Mouse (Mus musculus) frontal cortex, adult 2 months (tissue): ENCODE measurements around the gene Col13a1. TPM values are rescaled to one million over a fixed set of nuclear protein-coding genes. Genes with fewer than 3 reads are reported as not detected.

Source experiments
- DNase-seq, 2 experiments: peaks; one replicate each; pipeline ENCODE4 v3.0.0; 2022; ENCODE audit warnings: low spot score in 1 of 2; ENCODE audit errors: extremely low spot score in 1 of 2
- polyA plus RNA-seq: library from polyadenylated mRNA; depleted of rRNA; stranded (reverse); fragments of >200 nt; gene quantifications from 2 replicates; pipeline ENCODE4 v1.2.3, GENCODE M21; 2012

Gene Col13a1
- polyA plus RNA-seq, 1 experiment: 1.3 TPM

DNA sequence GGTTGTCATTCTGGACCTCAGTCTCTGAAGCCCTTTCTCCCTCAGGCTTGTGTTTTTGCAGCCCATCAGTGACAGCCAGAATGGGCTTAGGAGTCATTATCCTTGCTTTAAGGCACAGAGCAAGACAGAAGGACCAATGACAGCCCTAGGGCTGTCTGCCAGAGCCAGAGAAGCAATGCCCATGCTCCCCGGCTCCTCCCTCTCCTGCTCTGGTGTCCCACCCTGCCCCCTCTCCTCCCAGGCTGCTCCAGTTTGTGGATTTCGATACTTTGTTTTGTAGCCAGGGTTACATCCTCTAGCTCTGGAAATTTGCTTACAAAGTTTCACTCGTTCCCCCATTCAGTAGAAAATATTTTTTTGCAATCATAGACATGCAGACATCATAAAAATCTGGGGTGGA is 69.9 kb downstream of the Col13a1 start:
- DNase-seq: no peak

DNA sequence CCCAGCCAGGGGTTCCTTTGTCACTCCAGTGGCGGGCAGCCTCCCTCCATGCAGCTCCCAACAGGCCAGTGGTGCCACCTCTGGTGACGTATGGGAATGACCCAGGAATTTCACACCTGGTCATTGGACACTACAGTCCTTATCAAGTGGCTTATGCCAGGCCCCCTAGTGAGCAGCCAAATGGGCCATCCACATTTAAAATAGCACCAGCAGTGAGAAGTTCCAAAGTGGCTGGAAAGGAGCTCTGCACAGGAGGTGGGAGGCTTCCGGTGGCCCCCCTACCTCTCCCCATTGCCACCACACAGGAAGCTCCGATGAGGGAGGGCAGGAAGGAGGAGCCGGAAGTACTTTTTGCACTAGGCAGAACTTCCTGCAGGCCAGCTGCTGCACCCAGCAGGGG is 72.7 kb downstream of the Col13a1 start:
- no peak for DNase-seq

DNA sequence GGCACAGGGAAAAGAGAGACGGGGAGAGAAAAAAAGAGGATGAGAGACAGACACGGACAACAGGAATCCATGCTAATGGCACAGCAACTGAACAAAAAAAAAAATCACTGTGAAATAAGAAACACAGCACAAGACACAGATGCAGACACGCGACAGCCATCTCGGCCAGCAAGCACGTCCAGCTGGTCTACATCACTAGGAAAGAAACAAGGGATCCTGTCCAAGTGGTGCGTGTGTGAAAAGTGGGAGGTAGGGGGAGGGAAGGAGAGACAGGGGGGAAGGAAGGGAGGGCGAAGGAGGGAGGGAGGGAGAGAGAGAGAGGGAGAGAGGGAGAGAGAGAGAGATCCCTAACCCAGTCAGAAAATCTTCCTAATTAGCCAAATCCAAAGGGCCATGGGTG is 73.6 kb downstream of the Col13a1 start:
- peak in 1 of 2 experiments; percentile 6 for DNase-seq

DNA sequence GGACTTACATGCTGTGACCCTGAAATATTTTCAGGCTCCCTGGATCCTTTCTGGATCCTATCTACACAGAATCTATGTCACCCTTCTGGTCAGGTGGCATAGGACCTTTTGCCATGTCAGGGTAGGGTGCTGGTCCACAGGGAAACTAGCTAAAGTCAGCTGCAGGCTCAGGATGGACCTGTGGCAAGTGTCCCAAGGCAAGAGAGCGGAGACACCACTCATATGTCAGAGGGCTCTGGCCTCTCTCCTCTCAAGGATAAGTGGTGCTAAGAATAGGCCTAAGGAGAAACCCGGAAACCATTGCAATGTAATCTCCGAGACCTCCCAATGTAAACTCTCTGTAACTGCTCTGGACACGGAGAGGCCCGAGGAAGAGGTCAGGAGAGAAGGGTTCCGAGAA is 80.8 kb downstream of the Col13a1 start:
- no peak for DNase-seq

DNA sequence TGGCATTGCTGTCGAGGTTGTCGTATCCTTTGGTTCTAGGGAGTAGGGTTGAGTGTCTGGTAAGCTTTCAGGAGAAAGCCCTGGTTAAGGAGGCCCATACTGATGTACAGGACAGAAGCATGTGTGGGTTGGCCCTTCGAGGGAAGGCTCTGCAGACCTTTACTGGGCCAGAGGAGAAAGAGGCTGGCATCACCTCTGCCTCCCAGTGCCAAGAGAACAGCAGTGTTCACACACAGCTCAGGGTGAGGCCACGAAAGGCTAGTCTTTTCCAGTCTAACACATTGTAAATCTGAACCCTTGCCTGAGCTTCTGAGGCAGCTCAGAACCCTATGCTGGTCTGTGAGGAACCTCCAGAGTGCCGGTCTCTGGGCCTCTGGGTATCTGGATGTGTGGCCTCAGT is 84.3 kb downstream of the Col13a1 start:
- DNase-seq: no peak

DNA sequence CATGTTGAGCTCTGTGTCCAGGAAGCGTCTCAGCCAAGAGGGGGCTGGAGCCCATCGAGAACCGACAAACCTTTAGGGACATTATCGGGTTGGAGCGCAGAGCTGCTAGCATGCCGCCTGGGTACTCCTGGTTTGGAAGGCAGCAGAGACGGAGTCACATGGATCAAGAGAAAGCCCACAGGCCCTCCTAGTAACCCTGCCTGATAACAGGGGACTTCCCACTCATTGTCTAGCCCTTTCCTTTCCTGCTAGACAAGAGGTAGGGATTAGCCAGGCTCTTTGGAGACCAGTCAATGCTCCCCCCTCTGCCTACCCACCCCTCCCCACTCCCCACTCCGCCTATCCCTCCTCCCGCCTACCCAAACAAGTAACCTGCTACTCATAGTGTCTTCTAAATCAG is 87.8 kb downstream of the Col13a1 start:
- no peak for DNase-seq

DNA sequence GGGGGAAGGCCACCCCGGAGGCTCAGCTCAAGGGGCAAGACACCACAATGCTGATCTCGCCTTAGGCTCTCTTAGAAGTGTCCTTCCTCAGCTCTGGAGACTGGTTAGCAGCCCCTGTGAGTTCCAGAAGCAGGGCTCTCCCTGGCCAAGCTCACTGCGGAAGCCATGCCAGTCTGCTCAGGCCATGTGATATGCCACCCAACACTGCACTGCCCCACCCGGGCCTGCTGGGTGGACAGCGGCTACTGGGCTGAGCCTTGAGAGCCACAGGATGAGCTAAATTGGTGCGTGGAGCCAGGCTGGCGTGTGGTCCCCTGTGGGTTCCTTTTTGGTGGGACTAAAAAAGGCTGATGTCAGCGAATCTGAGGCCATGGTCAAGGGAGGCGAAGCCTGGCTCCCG is 88.6 kb downstream of the Col13a1 start:
- no peak for DNase-seq

DNA sequence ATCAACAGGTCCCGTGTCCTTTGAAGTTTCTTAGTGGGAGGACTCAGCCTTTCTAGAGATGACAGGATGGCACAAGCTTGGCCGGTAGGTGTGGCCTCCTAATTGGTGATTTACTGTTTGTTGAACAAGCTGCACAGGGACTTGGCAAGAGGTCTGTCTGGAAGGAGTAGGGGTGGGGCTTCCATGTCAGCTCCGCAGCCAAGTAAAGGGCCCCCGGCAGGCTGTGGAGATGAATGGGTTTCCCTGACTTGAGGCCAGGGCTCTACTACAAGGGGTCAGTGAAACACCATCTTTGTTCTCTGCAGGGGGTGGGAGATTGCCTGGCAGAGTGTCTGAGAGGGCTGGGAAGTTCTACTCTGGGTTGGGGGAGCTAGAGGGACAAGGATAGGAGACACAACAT is 99.5 kb downstream of the Col13a1 start:
- no peak for DNase-seq

DNA sequence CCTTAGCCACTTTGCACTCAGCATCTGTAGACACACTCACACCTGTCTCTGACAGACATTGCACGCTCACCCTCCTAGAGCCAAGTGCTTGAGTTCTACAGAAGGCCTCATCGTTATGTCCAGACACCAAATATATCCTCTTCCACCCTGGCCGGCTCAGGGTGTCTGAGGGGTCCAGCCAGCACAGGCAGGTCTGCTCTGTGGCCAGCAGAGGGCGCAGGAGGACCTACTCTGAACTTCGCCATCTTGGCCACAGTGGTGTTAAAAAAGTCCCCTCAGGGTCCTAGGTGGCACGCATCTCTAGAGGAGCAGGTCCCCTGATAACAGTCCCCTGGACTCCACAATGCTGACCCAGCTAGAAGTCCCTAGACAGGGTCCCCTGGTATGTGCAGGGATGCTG is 101.1 kb downstream of the Col13a1 start:
- DNase-seq: peak; percentile 17 to 68

DNA sequence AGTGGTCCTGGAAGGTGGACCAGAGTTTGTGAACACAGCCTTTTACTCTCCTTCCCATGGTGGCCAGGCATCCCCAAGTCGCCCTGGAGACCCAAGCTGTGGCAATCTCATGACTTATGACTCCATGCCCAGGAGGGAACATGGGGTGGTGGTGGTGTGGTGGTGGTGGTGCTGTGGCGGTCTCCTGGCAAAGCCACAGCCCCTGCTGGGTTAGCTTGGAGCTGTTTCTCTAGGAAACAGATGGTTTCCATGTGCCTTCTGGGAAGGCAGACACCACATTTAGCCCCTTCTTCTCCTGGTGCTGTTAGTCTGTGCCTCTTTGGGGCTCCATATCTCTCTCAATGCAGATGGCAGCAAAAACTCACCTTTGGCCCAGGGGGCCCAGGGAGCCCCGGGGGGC is 109.1 kb downstream of the Col13a1 start:
- no peak for DNase-seq

DNA sequence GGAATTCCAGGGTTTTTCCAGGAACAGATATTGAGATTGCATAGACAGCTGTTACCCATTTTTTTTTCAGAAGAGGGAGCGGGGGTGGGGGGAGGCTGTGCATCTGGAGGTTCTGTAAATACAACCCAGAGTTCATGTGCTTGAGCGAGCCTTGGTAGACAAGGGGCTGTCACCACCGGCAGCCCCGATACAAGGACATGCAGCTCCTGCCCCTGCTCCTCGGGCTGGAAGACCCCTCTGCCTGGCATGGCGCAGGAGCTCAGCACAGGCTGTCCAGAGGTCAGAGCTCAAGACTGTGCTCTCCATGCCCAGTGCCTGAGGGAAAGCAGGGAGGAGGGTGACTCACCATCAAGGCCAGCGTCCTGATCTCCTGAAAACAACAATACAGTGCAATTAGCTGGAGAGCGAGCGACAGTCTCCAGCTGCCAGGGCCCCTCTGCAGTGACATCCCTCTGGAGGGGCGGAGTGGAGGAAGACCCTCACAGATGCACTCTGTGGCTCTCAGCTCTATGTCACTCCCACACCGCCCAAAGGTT is 112.8 kb downstream of the Col13a1 start:
- DNase-seq: no peak

DNA sequence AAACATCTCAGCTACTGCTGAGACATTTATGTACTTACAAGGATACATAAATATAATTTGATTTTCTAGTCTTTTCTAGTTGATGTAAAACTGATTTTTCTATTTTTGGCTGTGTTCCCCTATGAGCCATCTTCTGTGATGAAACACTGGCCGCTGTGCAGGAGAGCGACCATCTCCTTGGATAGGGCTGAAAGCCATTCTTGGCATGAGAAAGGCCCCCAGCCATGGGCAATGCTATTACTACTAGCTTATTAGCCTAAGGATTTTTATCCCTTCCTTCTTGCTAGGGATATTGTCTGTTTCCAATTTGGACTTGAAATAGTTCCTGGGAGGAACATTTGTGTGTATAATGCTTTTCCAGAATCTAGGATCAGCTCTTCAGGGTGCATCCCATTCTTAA is 119.5 kb downstream of the Col13a1 start:
- no peak for DNase-seq

DNA sequence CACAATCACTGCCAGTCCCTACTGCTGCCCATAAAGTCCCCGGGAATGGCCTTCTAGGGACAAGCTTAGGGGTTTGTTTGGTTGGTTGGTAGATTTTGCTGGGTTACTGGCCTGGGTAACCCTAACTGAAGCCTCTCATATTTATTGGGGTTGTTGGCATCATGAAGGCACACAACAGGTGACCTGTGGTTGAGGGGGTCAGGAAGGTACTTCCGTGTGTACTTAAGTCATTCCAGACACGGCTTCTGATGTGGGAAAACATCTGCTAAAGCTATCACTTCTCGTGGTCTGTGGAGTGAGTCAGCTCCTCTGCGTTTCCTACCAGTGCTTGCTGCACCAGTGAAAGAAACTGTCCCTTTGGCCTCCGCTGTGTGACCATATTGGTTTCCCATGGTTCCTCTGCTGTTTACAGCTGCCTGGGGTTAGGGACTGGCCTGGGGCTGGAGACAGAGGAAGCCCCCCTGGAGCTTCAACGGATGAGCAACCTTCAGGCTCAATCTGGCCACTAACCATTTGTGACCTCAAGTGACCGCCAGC is 123.7 kb downstream of the Col13a1 start:
- DNase-seq: no peak

DNA sequence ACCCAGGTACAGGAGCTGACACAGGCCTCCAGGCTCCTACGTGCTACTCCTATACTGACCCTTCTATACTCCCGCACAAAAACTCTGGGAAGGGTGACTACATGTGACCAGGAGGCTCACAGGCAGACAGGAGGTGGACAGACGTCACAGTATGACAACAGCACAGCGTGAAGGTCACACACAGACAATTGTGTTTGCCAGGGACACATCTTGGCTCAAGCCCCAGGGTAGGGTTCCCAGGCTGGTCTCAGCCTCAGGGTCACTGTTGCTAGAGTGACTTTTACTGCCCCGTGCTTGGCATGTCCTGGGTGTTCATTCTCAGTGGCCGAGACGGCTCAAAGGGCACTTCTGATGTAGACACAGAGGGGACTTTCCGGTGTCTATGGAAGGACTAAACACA is 126.1 kb downstream of the Col13a1 start:
- no peak for DNase-seq

DNA sequence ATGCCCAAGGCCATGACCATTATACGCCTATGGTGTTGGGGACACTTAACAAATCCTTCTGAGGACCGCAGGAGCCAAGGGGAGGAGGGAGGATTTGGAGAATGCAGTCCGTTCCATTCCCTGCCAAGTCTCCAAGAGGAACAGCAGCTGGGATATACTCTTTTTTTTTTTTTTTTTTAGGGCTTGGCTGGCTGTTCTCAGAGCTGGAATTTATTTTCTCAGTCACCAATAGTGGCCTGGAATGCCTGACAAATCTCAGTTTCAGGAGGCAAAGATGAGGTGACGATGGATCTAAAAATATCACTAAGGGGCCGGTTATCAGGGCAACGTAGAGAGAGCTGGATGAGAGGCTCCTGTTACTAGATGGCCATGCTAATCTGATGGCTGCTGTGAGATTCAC is 130.4 kb downstream of the Col13a1 start:
- DNase-seq: peak in 1 of 2 experiments; percentile 19

DNA sequence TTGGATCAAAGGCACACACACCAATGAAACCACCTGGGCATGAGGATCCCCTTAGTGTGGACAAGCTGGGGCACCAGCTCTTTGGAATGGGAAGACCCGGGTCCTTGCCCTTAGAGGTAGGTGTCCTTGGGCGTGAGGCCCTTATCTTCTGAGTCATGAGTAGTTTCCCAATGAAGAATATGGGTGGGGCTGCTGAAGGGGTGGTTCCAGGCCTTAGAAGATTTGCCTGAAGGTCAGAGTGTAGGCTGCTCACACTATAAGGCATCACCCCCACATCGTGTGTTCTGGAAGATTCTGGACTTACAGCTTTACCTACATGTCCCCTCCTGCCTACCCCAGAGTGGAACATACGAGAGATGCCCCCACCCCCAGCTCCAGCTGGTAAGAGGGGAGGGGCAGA is 133.4 kb downstream of the Col13a1 start:
- DNase-seq: no peak

DNA sequence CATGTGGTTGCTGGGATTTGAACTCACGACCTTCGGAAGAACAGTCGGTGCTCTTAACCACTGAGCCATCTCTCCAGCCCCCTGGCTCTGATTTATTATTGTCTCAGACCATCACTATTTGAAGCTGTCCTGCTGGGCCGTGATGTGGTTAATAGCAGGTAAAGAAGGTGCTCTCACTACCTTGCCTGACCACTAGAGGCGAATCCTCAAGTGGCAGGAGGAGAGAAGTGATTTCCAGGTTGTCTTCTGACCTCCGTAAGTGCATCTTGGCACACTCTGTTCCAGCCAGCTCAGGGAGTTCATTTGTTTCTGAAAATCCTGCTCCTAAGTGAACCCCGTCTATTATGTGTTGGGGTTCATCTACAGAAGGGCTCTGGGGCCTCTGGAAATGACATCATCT is 134.4 kb downstream of the Col13a1 start:
- DNase-seq: no peak

DNA sequence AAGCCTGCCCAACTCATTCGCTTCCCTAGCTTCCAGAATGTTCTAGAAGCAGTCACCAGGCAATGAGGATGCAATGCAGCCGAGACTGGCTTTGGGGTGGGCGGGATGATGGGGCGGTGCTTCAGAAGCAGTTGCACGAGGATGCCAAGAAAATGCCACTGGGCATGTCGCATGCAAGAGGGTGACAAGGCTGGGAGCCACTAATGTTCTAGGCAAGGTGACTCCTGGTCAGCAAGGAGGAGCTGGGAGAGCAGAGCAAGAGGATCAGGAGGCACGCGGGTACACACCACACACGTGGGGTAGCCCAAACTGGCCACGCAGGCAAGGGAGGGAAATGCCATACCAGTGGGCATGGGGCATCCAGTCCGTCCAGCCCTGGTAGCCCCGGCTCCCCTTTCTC is 136.6 kb downstream of the Col13a1 start:
- no peak for DNase-seq

DNA sequence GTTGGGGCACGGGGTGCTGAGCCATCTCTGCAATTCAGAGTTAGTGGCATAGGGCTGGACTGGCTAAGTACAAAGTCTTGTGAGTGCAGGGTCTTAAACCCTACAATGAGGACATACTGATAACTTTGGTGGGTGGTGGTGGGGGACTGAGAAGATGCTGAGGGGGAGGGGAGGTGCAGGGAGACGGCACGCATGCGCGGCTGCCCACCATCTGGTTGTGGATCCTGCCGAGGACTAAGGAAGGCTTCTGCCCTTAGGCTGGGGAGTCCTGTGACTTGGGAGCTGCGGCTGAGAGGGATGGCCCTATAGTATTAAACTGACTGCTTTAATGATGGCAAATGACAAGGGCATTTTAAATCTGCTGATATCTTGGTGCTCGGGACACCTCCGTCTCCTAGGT is 139.6 kb downstream of the Col13a1 start:
- DNase-seq: no peak

DNA sequence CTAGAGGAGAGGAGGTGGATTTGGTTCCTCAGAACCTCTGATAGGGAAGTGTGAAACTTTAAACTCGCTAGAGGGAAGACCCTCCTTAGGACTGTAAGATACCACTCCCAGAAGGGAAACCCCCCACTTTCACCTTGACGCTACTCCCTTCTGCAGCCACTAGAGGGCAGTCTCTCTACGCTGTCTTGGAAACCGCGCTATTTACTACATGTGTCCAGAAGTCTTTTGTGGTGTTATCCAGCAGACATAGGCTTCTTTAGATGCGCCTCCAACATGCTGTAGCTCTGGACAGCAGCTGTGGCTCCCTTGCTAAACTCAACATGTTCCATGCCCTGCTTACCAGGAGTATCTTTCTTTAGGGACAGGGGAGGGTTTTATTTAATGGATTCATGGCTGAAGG is 140.1 kb downstream of the Col13a1 start:
- peak in 1 of 2 experiments; percentile 76 for DNase-seq

DNA sequence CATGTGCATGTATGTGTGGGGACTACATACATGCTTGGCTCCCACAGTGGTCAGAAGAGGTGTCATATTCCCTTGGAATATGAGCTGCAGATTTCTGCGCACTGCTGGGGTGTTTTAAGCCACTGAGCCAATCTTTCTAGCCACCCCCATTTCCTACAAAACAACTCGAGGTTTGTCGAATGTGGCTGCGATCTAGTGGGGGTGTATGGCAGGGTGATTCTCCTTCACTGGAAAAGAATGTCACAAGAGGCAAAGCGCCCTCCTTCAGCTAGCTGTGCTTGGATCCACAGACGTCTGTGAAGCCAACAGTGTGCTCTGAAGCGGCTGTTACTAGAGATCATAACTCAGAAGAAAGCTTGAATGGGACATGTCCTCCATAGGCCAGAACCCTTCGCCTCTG is 141.6 kb downstream of the Col13a1 start:
- DNase-seq: peak in 1 of 2 experiments; percentile 58

DNA sequence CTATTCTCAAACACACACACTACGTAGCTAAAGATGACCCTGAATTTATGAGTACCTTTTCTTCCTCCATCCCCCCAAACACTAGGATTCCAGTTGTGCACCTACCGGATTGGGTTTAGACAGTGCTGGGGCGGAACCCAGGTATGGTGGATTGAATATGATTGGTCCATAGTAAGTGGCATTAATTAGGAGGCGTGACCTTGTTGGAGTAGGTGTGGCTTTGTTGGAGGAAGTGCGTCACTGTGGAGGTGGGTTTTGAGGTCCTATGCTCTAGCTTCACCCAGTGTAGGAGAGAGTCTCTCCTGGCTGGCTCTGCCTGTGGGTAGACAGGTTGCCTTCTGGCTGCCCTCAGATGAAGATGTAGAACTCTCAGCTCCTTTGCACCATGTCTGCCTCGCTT is 144.6 kb downstream of the Col13a1 start:
- no peak for DNase-seq

DNA sequence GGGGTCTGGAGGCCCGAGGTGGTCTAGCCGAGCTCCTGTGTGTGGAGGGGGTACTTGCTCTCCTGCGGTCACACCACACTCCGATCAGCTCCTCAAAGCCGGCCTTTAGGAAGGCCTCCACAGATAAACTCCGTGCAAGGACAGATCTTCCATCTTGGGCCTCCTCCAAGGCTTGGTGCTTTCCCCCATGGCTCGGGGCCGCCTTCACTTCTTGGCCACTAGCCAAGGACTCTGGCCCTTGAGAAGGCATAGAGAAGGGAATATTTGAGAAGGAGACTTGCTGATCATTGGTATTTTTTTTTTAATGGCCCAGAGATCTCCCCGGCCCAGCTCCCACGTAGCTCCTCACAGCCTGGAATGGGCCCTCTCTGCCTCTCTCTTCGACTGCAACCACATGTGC is 146.2 kb downstream of the Col13a1 start:
- DNase-seq: no peak
